Mouse (Mus musculus): ENCODE data around the gene Pld3. TPM values are rescaled to one million over a fixed set of nuclear protein-coding genes. Genes with fewer than 3 reads are reported as not detected.

Gene Pld3
- total RNA-seq, 2 experiments from 2014 or later = 29.8 to 30.9 TPM

GRCm38 (mm10) chr7:27569580-27570224, 16.7 kb upstream of the Pld3 start:
- DNase-seq = peak; percentile 49 to 58

- no peak for DNase-seq
These were observed 8.0 kb upstream of the Pld3 start for GRCm38 (mm10) chr7:27560978-27561377.

- peak; percentile 71 to 76 for DNase-seq
These were observed 7.4 kb upstream of the Pld3 start for GRCm38 (mm10) chr7:27560291-27560887.

GRCm38 (mm10) chr7:27552070-27552469, 948 bp downstream of the Pld3 start:
- DNase-seq = no peak

GRCm38 (mm10) chr7:27549597-27549996, 3.4 kb downstream of the Pld3 start:
- DNase-seq = no peak

- DNase-seq = peak in 1 of 2 experiments; percentile 30
These were observed 8.2 kb downstream of the Pld3 start for GRCm38 (mm10) chr7:27544675-27545370.

GRCm38 (mm10) chr7:27543851-27544250, 9.2 kb downstream of the Pld3 start:
- DNase-seq = no peak

GRCm38 (mm10) chr7:27543065-27543464, 10.0 kb downstream of the Pld3 start:
- no peak for DNase-seq

GRCm38 (mm10) chr7:27542392-27543033, 10.5 kb downstream of the Pld3 start:
- peak; percentile 87 for DNase-seq

- DNase-seq = no peak
These were observed 11.1 kb downstream of the Pld3 start for GRCm38 (mm10) chr7:27541922-27542321.

GRCm38 (mm10) chr7:27541431-27541830, 11.6 kb downstream of the Pld3 start:
- DNase-seq = peak in 1 of 2 experiments; percentile 31

GRCm38 (mm10) chr7:27540935-27541334, 12.1 kb downstream of the Pld3 start:
- no peak for DNase-seq

- no peak for DNase-seq
These were observed 12.5 kb downstream of the Pld3 start for GRCm38 (mm10) chr7:27540521-27540920.

- no peak for DNase-seq
These were observed 14.2 kb downstream of the Pld3 start for GRCm38 (mm10) chr7:27538797-27539196.

- no peak for DNase-seq
These were observed 15.0 kb downstream of the Pld3 start for GRCm38 (mm10) chr7:27537998-27538397.

GRCm38 (mm10) chr7:27536618-27537017, 16.4 kb downstream of the Pld3 start:
- peak in 1 of 2 experiments; percentile 17 for DNase-seq

GRCm38 (mm10) chr7:27535386-27535785, 17.6 kb downstream of the Pld3 start:
- no peak for DNase-seq

GRCm38 (mm10) chr7:27532480-27533050, 20.5 kb downstream of the Pld3 start:
- peak in 1 of 2 experiments; percentile 12 for DNase-seq

- no peak for DNase-seq
These were observed 21.3 kb downstream of the Pld3 start for GRCm38 (mm10) chr7:27531707-27532106.

- no peak for DNase-seq
These were observed 22.1 kb downstream of the Pld3 start for GRCm38 (mm10) chr7:27530937-27531336.

- no peak for DNase-seq
These were observed 23.9 kb downstream of the Pld3 start for GRCm38 (mm10) chr7:27529070-27529469.

- peak; percentile 69 to 87 for DNase-seq
These were observed 26.8 kb downstream of the Pld3 start for GRCm38 (mm10) chr7:27526039-27526827.
